In genomic region chr2:35406611-35407010, GRCm38 (mm10) we compare ENCODE assay signal across 41 mouse cellular contexts. TPM values are rescaled to one million over a fixed set of nuclear protein-coding genes. Genes with fewer than 3 reads are reported as not detected.
"Had no signal": no experiment of that assay in that cellular context is flagged by ENCODE, and none has a peak within 500 bp of the region (broad histone marks: within the 10 kb centered on the region; RNA-seq: fewer than 3 reads in every experiment).

No protein-coding gene starts in this region.

- H3K9ac ChIP-seq: heart, embryonic 13.5 days; heart, embryonic 15.5 days; hindbrain, embryonic 13.5 days; hindbrain, embryonic 15.5 days; kidney, embryonic 15.5 days; limb, embryonic 13.5 days; limb, embryonic 15.5 days; liver, embryonic 12.5 days had no signal

- ATAC-seq: hindbrain, postnatal 0 days; intestine, embryonic 16.5 days; liver, embryonic 12.5 days had no signal

- H3K4me2 ChIP-seq: heart, embryonic 13.5 days; heart, embryonic 15.5 days; hindbrain, embryonic 13.5 days; hindbrain, embryonic 15.5 days; kidney, embryonic 15.5 days; limb, embryonic 13.5 days; limb, embryonic 15.5 days; liver, embryonic 12.5 days had no signal

- H3K9me3 ChIP-seq: heart, embryonic 15.5 days; hindbrain, embryonic 13.5 days; hindbrain, embryonic 15.5 days; kidney, embryonic 15.5 days; limb, embryonic 13.5 days; limb, embryonic 15.5 days; liver, embryonic 12.5 days had no signal

- H3K36me3 ChIP-seq: hindbrain, embryonic 13.5 days; hindbrain, embryonic 15.5 days had no signal

- H3K27ac ChIP-seq: heart, embryonic 13.5 days; heart, embryonic 15.5 days; hindbrain, embryonic 13.5 days; hindbrain, embryonic 15.5 days; hindbrain, postnatal 0 days; kidney, embryonic 15.5 days; kidney, postnatal 0 days; limb, embryonic 13.5 days; limb, embryonic 15.5 days; liver, embryonic 12.5 days had no signal

- H3K4me3 ChIP-seq: heart, embryonic 13.5 days; heart, embryonic 15.5 days; hindbrain, embryonic 13.5 days; hindbrain, embryonic 15.5 days; kidney, embryonic 15.5 days; limb, embryonic 13.5 days; limb, embryonic 15.5 days; liver, embryonic 12.5 days had no signal

- H3K4me1 ChIP-seq: hindbrain, embryonic 13.5 days; hindbrain, embryonic 15.5 days; kidney, embryonic 15.5 days; limb, embryonic 13.5 days; limb, embryonic 15.5 days had no signal

- H3K27me3 ChIP-seq: heart, embryonic 13.5 days; heart, embryonic 15.5 days; hindbrain, embryonic 13.5 days; hindbrain, embryonic 15.5 days; kidney, embryonic 15.5 days; limb, embryonic 13.5 days; limb, embryonic 15.5 days; liver, embryonic 12.5 days had no signal

- DNase-seq: gastrocnemius, postnatal 14 days; gastrocnemius, postnatal 36 days; heart, adult 18-20 months; heart, postnatal 14 days; heart, postnatal 36 days; kidney, adult 11 months; kidney, adult 2 months; kidney, adult 9 months; kidney, postnatal 14 days; kidney, postnatal 36 days; layer of hippocampus, adult 9-11 months; layer of hippocampus, postnatal 36 days; left cerebral cortex, postnatal 4 days had no signal

RNA-seq across cellular contexts. Expression of gene 4930402F06Rik, which starts 9.6 kb away (rescaled TPM):
- total RNA-seq: gastrocnemius, adult 18-20 months; gastrocnemius, adult 8-10 months; gastrocnemius, postnatal 14 days; gastrocnemius, postnatal 36 days; heart, adult 18-20 months; heart, postnatal 14 days; heart, postnatal 36 days; hematopoietic stem cell, adult 5-6 weeks; hindbrain, postnatal 0 days; layer of hippocampus, adult 18-20 months; layer of hippocampus, adult 8-10 months; layer of hippocampus, postnatal 14 days; layer of hippocampus, postnatal 36 days; left cerebral cortex, adult 18-20 months; left cerebral cortex, adult 8-10 months; left cerebral cortex, postnatal 10 days; left cerebral cortex, postnatal 25 days; left cerebral cortex, postnatal 4 days; liver, adult 2 months had no signal
- polyA plus RNA-seq: gonadal fat pad, adult 2 months; heart, embryonic 13.5 days; heart, embryonic 15.5 days; heart, postnatal 0 days; hindbrain, embryonic 11.5 days; hindbrain, embryonic 13.5 days; hindbrain, embryonic 15.5 days; hindbrain, postnatal 0 days; intestine, embryonic 14.5 days; intestine, embryonic 16.5 days; kidney, adult 2 months; kidney, embryonic 15.5 days; kidney, postnatal 0 days; large intestine, adult 2 months; limb, embryonic 11.5 days; limb, embryonic 13.5 days; limb, embryonic 15.5 days; liver, adult 2 months; liver, embryonic 12.5 days had no signal

RNA-seq across cellular contexts. Expression of gene 4930568D16Rik, which starts 39.1 kb away (rescaled TPM):
- total RNA-seq: gastrocnemius, adult 18-20 months; gastrocnemius, adult 8-10 months; gastrocnemius, postnatal 14 days; gastrocnemius, postnatal 36 days; heart, adult 18-20 months; heart, postnatal 14 days; heart, postnatal 36 days; hematopoietic stem cell, adult 5-6 weeks; hindbrain, postnatal 0 days; layer of hippocampus, adult 18-20 months; layer of hippocampus, adult 8-10 months; layer of hippocampus, postnatal 14 days; layer of hippocampus, postnatal 36 days; left cerebral cortex, adult 18-20 months; left cerebral cortex, adult 8-10 months; left cerebral cortex, postnatal 10 days; left cerebral cortex, postnatal 25 days; left cerebral cortex, postnatal 4 days; liver, adult 2 months had no signal
- polyA plus RNA-seq: gonadal fat pad, adult 2 months; heart, embryonic 13.5 days; heart, embryonic 15.5 days; heart, postnatal 0 days; hindbrain, embryonic 11.5 days; hindbrain, embryonic 13.5 days; hindbrain, embryonic 15.5 days; hindbrain, postnatal 0 days; intestine, embryonic 14.5 days; intestine, embryonic 16.5 days; kidney, adult 2 months; kidney, embryonic 15.5 days; kidney, postnatal 0 days; large intestine, adult 2 months; limb, embryonic 11.5 days; limb, embryonic 13.5 days; limb, embryonic 15.5 days; liver, adult 2 months; liver, embryonic 12.5 days had no signal
